Mouse (Mus musculus) myocyte (in vitro differentiated cells): ENCODE results near the gene Dusp2. TPM values are rescaled to one million over a fixed set of nuclear protein-coding genes. Genes with fewer than 3 reads are reported as not detected.
A peak's percentile ranks its signal among the peaks of the same experiment; 100 is the strongest.

ENCODE experiments used
- H3K27me3 ChIP-seq: one replicate; pipeline ENCODE4 v1.6.1; 2011; ENCODE audit not compliant: control insufficient read depth, insufficient read depth, insufficient read length
- H3K36me3 ChIP-seq: one replicate; pipeline ENCODE4 v1.6.1; 2011; ENCODE audit not compliant: control insufficient read depth, insufficient read depth
- H3K4me2 ChIP-seq: one replicate; pipeline ENCODE4 v1.6.1; 2011; ENCODE audit warnings: low read depth, control low read depth
- H3K4me3 ChIP-seq: one replicate; pipeline ENCODE4 v1.5.1; 2011; ENCODE audit warnings: mild to moderate bottlenecking, control low read depth, moderate library complexity
- H3K79me2 ChIP-seq: one replicate; pipeline ENCODE4 v1.6.1; 2011; ENCODE audit not compliant: control insufficient read depth, insufficient read depth
- H3ac ChIP-seq: one replicate; pipeline ENCODE4 v1.6.1; 2011; ENCODE audit not compliant: control insufficient read depth, insufficient read length
- CEBPB ChIP-seq: IDR thresholded peaks from 2 replicates; pipeline ENCODE4 v1.6.1; 2011; ENCODE audit warnings: mild to moderate bottlenecking, moderate library complexity; ENCODE audit not compliant: poor library complexity, insufficient read depth, severe bottlenecking
- E2F4 ChIP-seq: IDR thresholded peaks from one replicate; pipeline ENCODE4 v1.6.1; 2011; ENCODE audit warnings: mild to moderate bottlenecking, control low read depth, moderate library complexity; ENCODE audit not compliant: insufficient read depth
- MAX ChIP-seq: IDR thresholded peaks from one replicate; pipeline ENCODE4 v1.6.1; 2011; ENCODE audit warnings: low read depth, mild to moderate bottlenecking, control low read depth
- MYOD1 ChIP-seq, 3 experiments: IDR thresholded peaks; one replicate each; pipeline ENCODE4 v1.6.1; 2011; ENCODE audit warnings: control low read depth in 2 of 3, low read depth in 2 of 3, mild to moderate bottlenecking in 2 of 3, moderate library complexity in 1 of 3; ENCODE audit not compliant: insufficient read length in 2 of 3, control insufficient read depth in 1 of 3
- MYOG ChIP-seq, 3 experiments: IDR thresholded peaks; one replicate each; pipeline ENCODE4 v1.6.1; 2011; ENCODE audit warnings: control low read depth in 2 of 3, low read depth in 2 of 3, mild to moderate bottlenecking in 2 of 3; ENCODE audit not compliant: insufficient read length in 2 of 3, control insufficient read depth in 1 of 3, insufficient read depth in 1 of 3
- POLR2A ChIP-seq: IDR thresholded peaks from one replicate; pipeline ENCODE4 v1.6.1; 2011; ENCODE audit warnings: low read depth, mild to moderate bottlenecking, control low read depth, moderate library complexity; ENCODE audit not compliant: insufficient read length
- POLR2AphosphoS2 ChIP-seq: IDR thresholded peaks from one replicate; pipeline ENCODE4 v1.6.1; 2011; ENCODE audit warnings: low read depth, control low read depth; ENCODE audit not compliant: insufficient read length
- REST ChIP-seq: IDR thresholded peaks from one replicate; pipeline ENCODE4 v1.6.1; 2011; ENCODE audit warnings: mild to moderate bottlenecking, control low read depth, moderate library complexity; ENCODE audit not compliant: insufficient read depth, insufficient read length
- SRF ChIP-seq: IDR thresholded peaks from one replicate; pipeline ENCODE4 v1.6.1; 2011; ENCODE audit warnings: low read depth; ENCODE audit not compliant: control insufficient read depth, insufficient read length
- TCF12 ChIP-seq: IDR thresholded peaks from one replicate; pipeline ENCODE4 v1.6.1; 2011; ENCODE audit warnings: mild to moderate bottlenecking, control low read depth; ENCODE audit not compliant: poor library complexity, insufficient read depth, severe bottlenecking
- TCF3 ChIP-seq: IDR thresholded peaks from one replicate; pipeline ENCODE4 v1.6.1; 2011; ENCODE audit warnings: low read depth, control low read depth; ENCODE audit not compliant: insufficient read length
- USF1 ChIP-seq: IDR thresholded peaks from one replicate; pipeline ENCODE4 v1.6.1; 2011; ENCODE audit warnings: low read depth, mild to moderate bottlenecking, control low read depth, moderate library complexity
- polyA plus RNA-seq: library from polyadenylated mRNA; unstranded; fragments of >200 nt; fragmentation: generic; extraction: Trizol; gene quantifications from one replicate; pipeline ENCODE4 v1.2.1, GENCODE M21; 2012; ENCODE audit warnings: missing spikeins

Gene Dusp2
- polyA plus RNA-seq, 1 experiment, result 4.5 TPM

GRCm38 (mm10) chr2:127323667-127324066, 12.3 kb upstream of the Dusp2 start:
- Histone ChIP-seq H3K36me3 (no peaks in the 10 kb centered on the region), H3K27me3 (no peaks in the 10 kb centered on the region), H3K4me2 (peak overlapping the region; percentile 61), H3K4me3 (no peak overlapping the region), H3K79me2 (no peaks in the 10 kb centered on the region), H3ac (no peak overlapping the region)
- no peak for TF ChIP-seq POLR2AphosphoS2
- TF ChIP-seq TCF12, result no peak
- no peak for TF ChIP-seq CEBPB
- TF ChIP-seq MAX, result no peak
- TF ChIP-seq POLR2A, result no peak
- peak in 1 of 3 experiments; percentile 58 for TF ChIP-seq MYOG (IDR thresholded peaks at IDR 0.05; ENCODE audit: control insufficient read depth in 1 of 3, insufficient read depth in 1 of 3, insufficient read length in 2 of 3, low read depth in 2 of 3)
- no peak for TF ChIP-seq REST
- no peak for TF ChIP-seq USF1
- no peak for TF ChIP-seq E2F4
- TF ChIP-seq MYOD1 (IDR thresholded peaks at IDR 0.05; ENCODE audit: control insufficient read depth in 1 of 3, insufficient read length in 2 of 3, low read depth in 2 of 3), result peak; percentile 71 to 94 (median 94)

GRCm38 (mm10) chr2:127324456-127324855, 11.5 kb upstream of the Dusp2 start:
- TF ChIP-seq POLR2A (no peak), SRF (no peak), E2F4 (no peak), TCF3 (no peak), POLR2AphosphoS2 (no peak), USF1 (no peak), MYOD1 (IDR thresholded peaks at IDR 0.05; ENCODE audit: control insufficient read depth in 1 of 3, insufficient read length in 2 of 3, low read depth in 2 of 3) (no peak), MYOG (IDR thresholded peaks at IDR 0.05; ENCODE audit: control insufficient read depth in 1 of 3, insufficient read depth in 1 of 3, insufficient read length in 2 of 3, low read depth in 2 of 3) (no peak), REST (no peak), MAX (no peak), TCF12 (no peak), CEBPB (no peak)
- Histone ChIP-seq H3K4me2 (no peak overlapping the region), H3K27me3 (no peaks in the 10 kb centered on the region), H3K79me2 (no peaks in the 10 kb centered on the region), H3ac (no peak overlapping the region), H3K36me3 (no peaks in the 10 kb centered on the region), H3K4me3 (no peak overlapping the region)

DNA sequence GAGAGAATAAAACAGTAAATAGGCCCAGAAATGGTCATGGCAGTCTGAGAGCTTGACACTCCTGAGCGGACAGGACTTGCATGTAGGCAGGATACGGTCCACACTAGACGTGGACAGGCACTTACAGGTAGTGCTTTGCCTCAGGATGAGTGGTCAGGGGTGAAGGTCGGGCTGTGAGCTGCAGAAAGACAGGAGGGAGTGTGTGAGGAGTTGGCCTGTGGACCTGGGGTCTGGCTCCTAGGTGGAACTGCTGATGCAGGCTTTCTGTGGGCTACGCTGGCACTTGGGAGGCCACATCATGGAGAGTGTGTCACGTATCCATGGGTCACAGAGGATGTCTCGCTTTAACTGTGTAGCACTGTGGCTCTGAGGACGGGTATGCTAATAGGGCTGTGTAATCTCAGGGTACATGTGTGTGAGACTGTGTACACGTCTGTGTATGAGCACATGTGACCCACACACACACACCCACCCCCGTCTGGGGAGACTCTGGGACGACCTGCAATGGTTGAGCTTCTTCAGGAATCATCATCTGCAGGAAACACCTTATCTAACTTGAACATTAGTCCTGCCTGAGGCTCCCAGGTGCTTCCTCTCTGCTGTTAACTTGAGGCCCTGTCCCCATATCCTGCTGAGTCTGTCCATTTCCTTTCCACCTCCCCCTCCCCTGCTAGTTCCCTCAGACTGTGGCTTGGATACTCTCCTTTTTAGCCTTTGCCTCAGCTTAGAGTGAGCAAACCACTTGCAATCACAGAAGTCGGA, 7.7 kb upstream of the Dusp2 start:
- Histone ChIP-seq H3ac (no peak overlapping the region), H3K4me2 (no peak overlapping the region), H3K4me3 (no peak overlapping the region), H3K79me2 (no peaks in the 10 kb centered on the region), H3K27me3 (no peaks in the 10 kb centered on the region), H3K36me3 (no peaks in the 10 kb centered on the region)
- TF ChIP-seq SRF (no peak), MYOD1 (IDR thresholded peaks at IDR 0.05; ENCODE audit: control insufficient read depth in 1 of 3, insufficient read length in 2 of 3, low read depth in 2 of 3) (no peak), MYOG (IDR thresholded peaks at IDR 0.05; ENCODE audit: control insufficient read depth in 1 of 3, insufficient read depth in 1 of 3, insufficient read length in 2 of 3, low read depth in 2 of 3) (no peak), E2F4 (no peak), POLR2A (no peak), TCF3 (no peak)

DNA sequence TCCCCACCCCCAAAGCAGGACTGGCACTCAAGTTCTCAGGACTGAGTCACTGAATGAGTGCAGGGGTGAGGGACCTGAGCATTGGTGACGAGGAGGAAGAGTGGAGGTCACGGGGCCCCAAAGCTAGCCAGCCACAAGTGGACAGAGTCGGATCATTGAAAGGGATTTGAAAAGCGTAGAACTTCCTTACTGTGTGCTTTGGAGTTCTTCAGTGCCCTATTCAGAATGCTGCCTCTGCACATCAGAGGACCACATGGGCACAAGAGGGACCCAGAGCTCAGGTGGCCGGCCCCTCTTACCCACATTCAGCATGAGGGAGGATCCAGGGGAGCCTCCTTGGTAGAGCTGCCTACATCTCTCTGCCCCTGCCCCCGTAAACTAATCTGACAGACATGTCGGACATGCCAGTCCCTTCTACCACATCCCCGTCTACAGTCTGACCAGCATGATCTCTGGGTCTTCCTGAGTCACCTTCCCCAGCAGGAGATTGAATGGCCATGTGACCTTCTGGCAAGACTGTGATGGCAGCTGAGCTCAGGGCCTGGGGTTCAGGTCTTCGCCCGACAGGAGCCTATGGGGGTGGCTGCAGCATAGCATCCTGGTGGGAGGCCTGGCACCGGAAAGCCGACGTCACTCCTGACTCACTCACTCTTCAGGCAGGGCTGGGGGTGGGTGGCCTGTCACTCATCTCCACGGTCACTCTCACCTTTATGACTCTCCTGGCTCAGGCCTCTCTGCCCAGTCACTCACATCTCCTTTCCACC, 3.0 kb upstream of the Dusp2 start:
- Histone ChIP-seq H3K36me3 (no peaks in the 10 kb centered on the region), H3K27me3 (no peaks in the 10 kb centered on the region), H3ac (no peak overlapping the region), H3K4me2 (peak overlapping the region; percentile 51), H3K4me3 (no peak overlapping the region), H3K79me2 (no peaks in the 10 kb centered on the region)
- TF ChIP-seq MYOG (IDR thresholded peaks at IDR 0.05; ENCODE audit: control insufficient read depth in 1 of 3, insufficient read depth in 1 of 3, insufficient read length in 2 of 3, low read depth in 2 of 3) (peak in 1 of 3 experiments; percentile 21), USF1 (peak; percentile 85), SRF (no peak), MYOD1 (IDR thresholded peaks at IDR 0.05; ENCODE audit: control insufficient read depth in 1 of 3, insufficient read length in 2 of 3, low read depth in 2 of 3) (peak in 2 of 3 experiments; percentile 17 to 67), TCF3 (no peak)
